Mouse (Mus musculus) left cerebral cortex, postnatal 10 days (tissue): ENCODE measurements around the gene Matk. TPM values are rescaled to one million over a fixed set of nuclear protein-coding genes. Genes with fewer than 3 reads are reported as not detected.

Experiments
- DNase-seq, 2 experiments: peaks; one replicate each; pipeline ENCODE4 v3.0.0; 2021 to 2022; ENCODE audit warnings: low spot score in 2 of 2, mixed read lengths in 1 of 2; ENCODE audit errors: extremely low spot score in 1 of 2
- intact Hi-C: fragments of 180-260 bp; cut with DNase I; formaldehyde crosslinking; loops from one replicate; pipeline ENCODE4 v1.15.1; 2025
- total RNA-seq, 2 experiments: library from RNA; stranded (reverse); gene quantifications; 2 replicates each; pipeline ENCODE4 v1.2.3; 2021

Gene Matk
- total RNA-seq, 2 experiments from 2014 or later = 223 to 225 TPM

DNA sequence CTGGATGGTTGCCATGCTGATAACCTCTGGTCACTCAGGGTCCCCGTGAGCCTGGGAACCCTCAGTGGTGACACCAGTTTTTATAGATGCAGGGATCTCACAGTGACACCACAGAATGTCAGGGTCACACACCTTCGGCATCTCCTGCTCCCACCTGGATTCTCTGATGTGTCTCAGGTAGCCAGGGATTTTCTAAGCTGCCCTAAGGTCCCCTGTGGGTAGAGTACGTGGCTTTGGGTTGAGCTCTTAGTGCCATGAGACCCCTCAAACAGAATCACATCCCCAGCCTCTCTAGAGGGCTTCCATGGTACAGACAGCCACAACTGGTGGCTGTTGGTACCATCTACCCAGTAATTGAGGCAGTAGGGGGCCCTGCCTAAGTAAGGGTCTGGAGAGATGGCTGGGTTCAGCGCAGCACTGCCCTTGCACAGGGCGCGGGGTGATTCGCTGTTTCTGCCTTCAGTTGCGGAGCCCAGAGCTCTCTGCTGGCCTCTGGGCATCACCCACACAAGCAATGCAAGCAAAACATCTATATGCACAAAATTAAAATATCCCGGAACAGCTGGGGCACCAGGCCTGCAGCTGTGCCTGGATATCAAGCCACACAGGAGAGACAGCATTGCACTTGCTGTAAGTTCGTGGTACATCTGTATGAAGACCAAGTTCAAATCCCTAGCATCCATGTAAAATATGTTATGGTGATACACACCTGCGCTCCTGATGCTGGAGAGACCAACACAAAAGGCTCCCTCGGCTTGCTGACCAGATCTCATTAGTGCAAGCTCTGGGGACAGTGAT is 16.1 kb upstream of the Matk start:
- intact Hi-C loops = no loop called here
- peak in 1 of 2 experiments; percentile 22 for DNase-seq

DNA sequence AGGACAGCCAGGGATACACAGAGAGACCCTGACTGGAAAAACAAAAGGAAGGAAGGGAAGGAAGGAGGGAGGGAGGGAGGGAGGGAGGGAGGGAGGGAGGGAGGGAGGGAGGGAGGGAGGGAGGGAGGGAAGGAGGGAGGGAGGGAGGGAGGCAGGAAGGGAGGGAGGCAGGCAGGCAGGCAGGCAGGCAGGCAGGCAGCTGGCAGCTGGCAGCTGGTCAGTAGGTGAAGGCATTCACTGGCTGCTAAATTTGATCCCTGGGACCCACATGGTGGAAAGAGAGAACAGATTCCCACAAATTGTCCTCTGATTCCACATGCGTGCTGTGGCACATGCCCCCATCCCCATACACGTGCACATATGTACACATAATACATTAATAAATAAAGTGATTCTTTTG is 14.1 kb upstream of the Matk start:
- no peak for DNase-seq

DNA sequence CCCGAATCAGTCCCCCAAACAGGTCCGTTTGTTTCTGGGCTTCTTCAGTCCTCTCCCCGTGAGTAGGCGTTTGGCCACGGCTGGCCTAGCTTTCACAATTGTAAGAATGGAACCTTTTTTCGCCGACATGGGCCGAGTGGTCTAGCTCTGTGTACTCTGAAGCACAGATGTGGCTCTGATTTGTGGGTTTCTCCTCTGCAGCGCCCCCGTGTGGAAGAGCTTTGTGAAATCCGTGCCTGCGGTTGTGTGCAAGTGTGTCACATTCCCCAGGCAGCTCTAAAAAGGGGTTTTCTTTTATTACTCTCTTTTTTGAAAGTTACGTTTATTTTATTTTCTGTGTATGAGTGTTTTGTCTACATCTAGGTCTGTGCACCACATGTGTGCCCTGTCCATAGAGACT is 11.9 kb upstream of the Matk start:
- intact Hi-C loops = no loop called here
- peak in 1 of 2 experiments; percentile 72 for DNase-seq

More for the DNA sequence above, 14.1 kb upstream of the Matk start:
- intact Hi-C loops = no loop called here

DNA sequence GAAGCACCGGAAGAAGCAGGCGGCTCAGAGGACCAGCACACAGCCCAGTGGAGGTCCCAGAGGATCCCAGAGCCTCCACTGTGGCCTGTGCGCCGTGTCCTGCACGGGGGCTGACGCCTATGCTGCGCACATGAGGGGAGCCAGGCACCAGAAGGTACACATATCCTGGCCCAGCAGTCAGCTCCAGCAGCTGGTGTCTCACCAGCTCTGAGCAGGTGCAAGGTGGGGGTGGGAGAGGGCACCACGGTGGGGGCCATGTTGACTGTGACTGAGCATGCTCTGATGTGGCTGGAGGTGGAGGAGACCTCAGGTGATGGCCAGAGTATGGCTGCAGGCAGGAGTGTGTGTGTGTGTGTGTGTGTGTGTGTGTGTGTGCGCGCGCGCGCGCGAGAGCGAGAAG is 10.7 kb upstream of the Matk start:
- intact Hi-C loops = no loop called here
- DNase-seq = peak in 1 of 2 experiments; percentile 25

DNA sequence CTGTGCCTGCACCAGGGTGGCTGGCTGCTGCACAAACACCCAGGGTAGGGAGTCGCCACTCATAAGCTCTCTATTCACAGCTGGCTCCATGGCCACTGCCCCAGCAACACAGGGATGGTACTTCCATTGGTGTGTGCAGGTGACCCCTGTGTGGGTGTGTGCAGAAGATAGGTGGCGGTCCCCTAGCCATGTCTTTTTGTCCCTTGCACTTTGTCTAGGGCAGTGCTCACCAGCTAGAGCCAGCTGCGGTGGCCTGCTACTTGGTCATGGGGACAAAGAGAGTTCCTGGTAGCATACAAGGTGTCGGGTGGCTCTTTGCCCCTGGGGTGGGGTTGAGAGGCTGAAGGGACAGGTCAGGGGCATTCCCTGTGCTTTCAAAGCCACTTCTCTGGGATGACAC is 8.6 kb upstream of the Matk start:
- intact Hi-C loops = no loop called here
- DNase-seq = no peak

DNA sequence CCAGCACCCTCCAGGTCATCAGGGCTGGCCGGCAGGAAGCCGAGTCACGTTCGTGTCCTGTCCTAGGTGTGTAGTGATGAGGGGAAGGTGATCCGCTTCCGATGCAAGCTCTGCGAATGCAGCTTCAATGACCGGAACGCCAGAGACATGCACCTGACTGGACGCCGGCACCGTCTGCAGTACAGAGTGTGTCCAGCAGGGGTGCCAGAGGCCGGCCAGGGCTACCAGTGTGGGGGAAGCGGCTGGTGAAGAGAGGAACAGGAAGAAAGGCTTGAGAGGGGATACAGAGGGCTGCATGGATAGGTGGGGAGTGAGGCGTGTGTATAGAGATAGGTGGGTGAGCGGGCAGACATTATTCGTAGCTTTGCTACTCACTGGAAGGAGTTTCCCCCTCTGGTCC is 8.1 kb upstream of the Matk start:
- peak in 1 of 2 experiments; percentile 79 for DNase-seq
- intact Hi-C loops = no loop called here

DNA sequence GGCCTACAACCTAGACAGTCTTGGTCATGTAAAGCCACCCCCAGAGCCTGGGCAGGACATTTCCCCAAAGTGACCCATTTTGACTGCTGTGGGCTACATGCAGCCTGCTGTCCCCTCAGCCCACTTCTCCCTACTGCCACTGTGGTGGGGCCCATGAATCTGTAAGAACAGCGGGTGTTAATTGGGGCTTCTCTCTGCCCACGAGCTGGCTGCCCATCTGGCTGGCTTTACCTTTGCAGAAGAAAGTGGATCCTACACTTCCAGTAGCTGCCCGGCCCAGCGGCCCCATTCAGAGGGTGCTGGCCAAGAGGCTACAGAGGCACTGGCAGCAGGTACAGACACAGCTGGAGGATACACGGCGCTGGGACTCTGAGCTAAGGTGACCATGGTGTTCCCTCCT is 7.6 kb upstream of the Matk start:
- peak in 1 of 2 experiments; percentile 33 for DNase-seq
- intact Hi-C loops = no loop called here

DNA sequence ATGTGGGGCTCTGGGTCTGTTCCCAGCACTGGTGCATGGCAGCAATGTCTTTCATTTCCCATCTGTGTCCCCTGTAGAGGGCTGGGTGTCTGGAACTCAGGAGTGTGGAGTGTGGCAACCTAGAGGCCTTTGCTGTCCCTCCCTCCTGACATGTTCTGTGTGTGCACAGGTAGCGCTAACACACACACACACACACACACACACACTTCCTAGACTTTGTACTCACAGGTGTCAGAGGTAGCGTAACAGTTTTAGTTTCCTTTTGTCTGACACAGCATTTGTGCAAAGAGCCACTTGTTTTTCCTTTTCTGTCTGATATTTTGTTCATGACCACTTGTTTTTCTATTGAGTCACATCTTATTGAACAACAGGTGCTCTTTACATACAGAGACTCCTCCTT is 4.9 kb upstream of the Matk start:
- intact Hi-C loops = no loop called here
- no peak for DNase-seq

DNA sequence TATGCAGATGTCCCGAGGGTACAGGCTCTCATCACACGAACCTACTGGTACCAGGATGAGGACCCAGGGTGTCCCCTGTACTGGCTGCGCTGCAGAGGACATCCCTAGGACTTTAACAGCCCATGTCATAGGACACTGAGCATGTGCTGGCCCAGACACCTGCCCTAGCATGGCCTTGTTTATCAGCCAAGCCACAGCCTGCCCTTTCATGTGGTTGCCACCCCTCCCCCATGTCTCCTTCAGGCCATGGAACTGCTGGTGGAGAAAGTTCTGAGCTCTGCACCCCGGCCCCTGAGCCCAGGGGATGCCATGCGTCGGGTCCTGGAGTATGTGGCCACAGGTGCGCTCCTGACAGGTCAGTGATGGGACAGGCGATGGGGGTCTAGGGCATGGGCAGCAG is 3.3 kb upstream of the Matk start:
- intact Hi-C loops = no loop called here
- peak in 1 of 2 experiments; percentile 23 for DNase-seq

DNA sequence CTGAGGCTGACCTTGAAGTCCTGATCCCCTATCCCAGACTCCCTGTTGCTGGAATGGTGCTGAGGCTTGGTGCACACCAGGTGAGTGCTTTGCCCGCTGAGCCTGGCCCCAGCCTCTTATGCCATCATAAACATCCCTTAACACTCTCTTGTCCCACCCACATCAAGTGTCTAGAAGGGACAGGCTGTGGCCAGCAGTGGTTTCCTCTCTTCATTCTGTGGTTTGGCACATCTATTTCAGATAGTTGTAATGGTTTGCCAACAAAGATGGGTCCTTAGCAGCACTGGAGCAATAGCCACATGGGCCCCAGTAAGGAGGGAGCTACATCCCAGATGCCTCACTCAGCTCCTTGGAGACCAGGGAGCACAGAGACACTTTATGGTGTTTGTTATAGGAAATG is 2.2 kb downstream of the Matk start:
- intact Hi-C loops = no loop called here
- DNase-seq = no peak

DNA sequence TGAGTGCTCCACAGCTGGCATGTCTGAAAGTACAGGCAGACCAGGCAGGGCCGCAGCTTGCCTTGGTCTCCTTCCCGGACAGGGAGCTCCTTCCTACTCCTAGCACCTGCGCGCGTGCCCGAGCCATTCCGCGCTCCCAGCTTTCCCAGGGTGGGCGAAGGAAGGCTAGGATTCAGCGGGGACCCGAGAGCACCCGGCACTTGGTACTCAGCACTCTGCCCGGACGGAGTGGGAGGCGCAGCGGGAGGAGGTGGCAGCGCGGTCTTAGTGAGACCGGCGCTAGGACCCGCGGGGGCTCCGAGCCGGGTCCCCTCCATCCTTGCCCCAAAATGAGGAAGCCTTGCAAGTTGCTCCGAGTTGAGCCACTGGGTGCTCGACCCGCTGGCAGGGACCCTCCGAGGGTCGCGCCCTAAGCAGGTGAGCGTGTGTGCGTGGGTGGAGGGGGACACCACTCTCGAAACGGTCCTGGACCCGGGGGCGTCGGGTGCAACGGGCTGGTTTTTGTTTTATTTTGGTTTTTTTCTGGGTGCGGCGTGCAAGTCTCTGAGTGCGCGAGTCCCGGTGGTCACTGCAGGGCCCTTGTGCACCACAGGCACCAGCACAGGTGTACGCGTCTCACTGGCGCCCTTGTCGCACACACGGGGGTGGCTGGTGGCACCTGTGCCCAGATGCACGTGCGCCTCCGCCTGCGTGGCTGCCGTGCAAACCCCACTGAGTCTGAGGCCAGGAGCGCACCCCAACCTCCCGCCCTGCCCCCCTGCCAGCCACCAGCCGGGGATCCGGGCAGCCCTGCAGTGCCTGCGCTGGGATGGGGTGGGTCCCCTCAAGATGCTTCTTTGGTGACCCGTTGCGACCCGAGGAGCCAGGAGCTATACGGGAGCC is 4.7 kb downstream of the Matk start:
- intact Hi-C loops = no loop called here
- DNase-seq = peak in 1 of 2 experiments; percentile 66

DNA sequence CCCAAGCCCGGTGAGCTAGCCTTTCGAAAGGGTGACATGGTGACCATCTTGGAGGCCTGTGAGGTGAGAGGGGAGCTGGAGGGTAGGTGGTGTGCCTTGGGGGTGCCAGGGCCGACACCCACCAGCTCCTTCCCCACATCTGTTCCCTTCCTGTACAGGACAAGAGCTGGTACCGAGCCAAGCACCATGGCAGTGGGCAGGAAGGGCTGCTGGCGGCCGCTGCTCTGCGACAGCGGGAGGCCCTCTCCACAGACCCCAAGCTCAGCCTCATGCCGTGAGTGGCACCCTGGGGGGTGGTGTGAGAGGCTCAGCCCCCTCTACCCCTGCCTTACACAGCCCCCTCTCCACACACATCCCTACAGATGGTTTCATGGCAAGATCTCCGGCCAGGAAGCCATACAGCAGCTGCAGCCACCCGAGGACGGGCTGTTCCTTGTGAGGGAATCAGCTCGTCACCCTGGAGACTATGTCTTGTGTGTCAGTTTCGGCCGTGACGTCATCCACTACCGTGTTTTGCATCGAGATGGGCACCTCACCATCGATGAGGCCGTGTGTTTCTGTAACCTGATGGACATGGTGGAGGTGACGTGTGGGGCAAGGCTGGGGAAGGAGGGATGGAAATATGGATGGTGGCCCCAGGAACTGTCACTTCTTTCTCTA is 6.6 kb downstream of the Matk start:
- peak in 1 of 2 experiments; percentile 67 for DNase-seq
- intact Hi-C loops = no loop called here

DNA sequence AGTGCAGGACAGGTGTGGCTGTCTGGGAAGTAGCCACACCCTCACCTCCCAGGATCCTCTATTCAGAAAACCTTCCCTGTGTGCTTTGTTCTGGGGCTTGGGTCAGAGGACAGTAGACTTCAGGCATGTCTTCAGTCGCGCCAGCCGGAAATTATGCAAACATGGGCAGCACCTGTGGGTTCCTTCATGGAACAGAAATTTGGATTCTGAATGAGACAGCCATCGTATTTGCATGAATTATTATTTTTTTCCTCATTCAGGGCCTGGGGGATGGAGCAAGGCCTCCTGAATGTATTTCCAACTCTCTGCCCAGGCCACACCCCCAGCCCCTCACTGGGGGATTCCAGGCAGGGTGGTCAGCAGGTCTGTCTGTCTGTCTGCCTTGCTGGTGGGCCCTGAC is 8.3 kb downstream of the Matk start:
- DNase-seq = no peak
- intact Hi-C loops = no loop called here

DNA sequence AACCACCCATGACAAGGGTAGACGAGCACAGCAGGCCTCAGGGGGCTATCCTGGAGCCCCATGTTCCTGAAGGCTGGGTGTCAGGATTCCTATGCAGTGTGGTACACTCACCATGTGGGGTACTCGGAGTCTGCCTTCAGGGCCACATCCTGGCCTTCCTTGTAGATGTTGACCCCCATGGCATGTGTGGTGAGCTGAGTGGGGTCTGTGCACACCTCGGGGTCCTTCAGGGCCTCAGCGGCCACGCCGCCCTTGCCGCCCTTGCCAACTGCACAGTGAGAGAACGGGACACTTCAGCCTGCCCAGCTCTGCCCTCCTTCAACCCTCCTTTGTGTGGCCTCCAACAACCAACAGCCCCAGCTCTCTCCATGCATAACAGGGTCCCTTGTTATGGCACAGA is 12.8 kb downstream of the Matk start:
- intact Hi-C loops = no loop called here
- DNase-seq = no peak

DNA sequence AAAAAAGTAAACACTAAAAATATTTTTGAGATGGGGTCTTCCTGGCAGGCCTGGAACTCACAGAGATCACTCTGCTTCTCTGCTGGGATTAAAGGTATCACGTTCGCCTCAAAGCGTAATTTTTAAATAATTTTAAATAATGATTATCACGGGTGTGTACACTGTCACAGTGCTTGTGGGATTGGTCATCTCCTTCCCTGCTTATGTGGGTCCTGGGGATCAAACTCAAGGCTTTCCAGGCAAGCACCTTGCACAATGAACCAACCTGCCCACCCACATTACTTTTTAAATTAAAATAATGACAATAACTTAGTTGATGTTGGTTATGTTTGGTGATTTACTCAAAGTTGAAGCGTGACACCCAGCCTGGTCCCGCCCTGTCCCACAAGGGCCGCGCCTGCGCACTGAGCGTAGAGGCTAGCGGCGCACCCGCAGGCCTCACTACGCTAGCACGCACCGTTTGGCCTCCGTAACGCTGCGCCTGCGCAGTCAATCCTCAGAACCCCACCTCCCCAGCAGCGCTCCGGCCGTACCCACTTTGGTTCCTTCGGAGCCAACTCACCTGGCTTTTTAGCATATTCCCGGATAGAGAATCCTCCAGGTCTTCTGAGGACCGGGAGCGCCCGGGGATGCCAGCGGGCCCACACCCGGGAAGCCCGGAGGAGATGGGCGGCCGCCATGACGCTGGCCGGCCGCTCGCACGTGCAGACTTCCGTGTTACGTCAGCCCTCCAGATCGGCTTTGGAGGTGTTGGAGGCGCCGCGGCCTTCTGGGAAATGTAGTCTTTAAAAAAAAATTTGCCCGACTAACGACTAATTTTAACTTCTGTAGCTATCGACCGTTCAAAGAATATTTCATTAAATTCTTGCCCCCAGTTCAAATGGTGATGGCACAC is 13.7 kb downstream of the Matk start, which contains the start of the genes Mrpl54 and Apba3:
Mrpl54 (minus strand) TSS at position 724 of the 895 bp plus-strand sequence.
Apba3 (plus strand) TSS at position 750 of the 895 bp plus-strand sequence.
- intact Hi-C loops = no loop called here
- DNase-seq = peak; percentile 93 to 97

DNA sequence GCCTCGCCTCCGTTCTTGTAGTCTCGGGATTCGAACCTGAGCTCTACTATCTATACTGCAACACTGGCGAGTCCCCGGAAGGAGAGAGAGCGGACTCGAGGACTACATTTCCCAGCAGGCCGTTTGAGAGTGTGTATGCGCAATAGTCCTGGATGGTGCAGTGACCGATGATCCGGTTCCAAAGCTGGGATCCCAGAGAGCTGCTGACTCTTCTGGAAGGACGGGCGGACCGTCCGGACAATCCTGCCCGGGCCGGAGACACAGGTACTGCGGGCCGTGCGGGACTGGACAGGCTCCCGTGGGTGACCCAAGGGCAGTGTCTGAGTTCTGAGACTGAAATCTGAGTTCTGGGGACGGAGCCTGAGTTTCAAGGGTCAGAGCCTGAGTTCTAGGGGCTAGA is 15.3 kb downstream of the Matk start:
- intact Hi-C loops = no loop called here
- peak; percentile 86 for DNase-seq

DNA sequence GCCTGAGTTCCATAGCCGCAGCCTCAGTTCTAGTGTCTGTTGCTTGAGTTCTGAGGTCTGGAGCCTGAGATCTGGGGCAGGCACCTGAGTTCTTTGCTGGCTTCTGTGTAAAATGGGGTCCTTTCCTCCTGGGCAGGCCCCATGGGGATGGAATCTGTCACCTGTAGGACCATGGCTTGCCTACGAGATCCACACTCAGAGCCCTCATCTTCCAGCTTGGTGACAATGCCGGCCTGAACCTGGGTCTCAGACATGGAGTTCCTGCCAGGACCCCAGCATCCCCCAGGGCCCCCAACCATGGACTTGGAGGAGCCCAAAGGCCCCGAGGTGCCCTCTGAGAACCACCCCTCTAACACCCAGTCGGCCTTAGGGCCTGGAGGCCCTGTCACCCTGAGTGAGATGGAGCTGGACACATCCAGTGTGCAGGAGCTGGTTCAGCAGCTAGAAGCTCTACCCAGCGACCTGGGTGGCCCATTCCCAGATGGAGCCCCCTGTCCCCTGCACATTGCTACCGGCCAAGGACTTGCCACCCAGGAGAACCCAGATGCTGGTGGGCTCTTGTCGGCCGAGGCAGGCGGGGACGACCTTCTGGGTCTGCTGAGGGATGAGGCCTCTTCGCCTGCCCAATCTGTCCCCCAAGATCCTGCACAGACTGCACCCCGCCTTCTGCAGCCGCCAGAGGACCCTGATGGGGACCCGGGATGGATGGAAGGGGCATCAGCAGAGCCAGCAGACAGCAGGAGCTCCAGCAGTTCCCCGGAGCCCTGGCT is 16.1 kb downstream of the Matk start:
- intact Hi-C loops = no loop called here
- no peak for DNase-seq

DNA sequence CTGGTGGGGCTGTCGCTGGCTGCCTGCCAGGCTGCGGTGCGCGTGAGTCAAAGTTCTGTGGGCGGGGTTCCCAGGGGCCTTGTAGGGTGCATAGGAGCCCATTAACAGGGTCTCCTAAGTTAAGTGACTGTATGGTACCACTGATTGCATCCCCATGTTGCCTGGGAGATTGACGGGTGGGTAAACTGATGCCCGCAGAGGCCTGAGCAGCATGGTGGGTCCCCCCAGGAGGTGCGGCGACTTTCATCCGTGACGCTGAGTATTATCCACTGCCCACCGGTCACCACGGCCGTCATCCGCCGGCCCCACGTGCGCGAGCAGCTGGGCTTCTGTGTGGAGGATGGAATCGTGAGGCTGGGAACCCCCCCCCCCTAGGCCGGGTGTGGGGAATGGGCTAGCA is 19.6 kb downstream of the Matk start:
- no peak for DNase-seq
- intact Hi-C loops = no loop called here
